Mouse (Mus musculus) MEL (cell line): ENCODE measurements at regions not wholly inside any gene's neighbourhood (a gene's known extent, or its start where the extent isn't known, plus 50 kb on each side); places are given as distances from the start of the nearest gene placed in this dataset.

ENCODE experiments used
- DNase-seq: peaks from one replicate; pipeline ENCODE4 v3.0.0; 2011; ENCODE audit warnings: low read depth, low spot score
- H3K27ac ChIP-seq: 2 replicates; pipeline ENCODE4 v1.5.1; 2012; ENCODE audit warnings: low read depth, mild to moderate bottlenecking, control low read depth, low read length, moderate library complexity; ENCODE audit not compliant: control insufficient read depth
- H3K27me3 ChIP-seq, 2 experiments: fragments of 150-350 bp in 1 of 2; sonication (generic) in 1 of 2; 2 replicates each; pipeline ENCODE4 v1.6.1; 2012; ENCODE audit warnings: low read length in 2 of 2, mild to moderate bottlenecking in 2 of 2, improper control_type of control experiment in 1 of 2, moderate library complexity in 1 of 2; ENCODE audit not compliant: insufficient read depth in 2 of 2, control insufficient read depth in 1 of 2
- H3K36me3 ChIP-seq, 2 experiments: 2 replicates each; pipeline ENCODE4 v1.6.1; 2012 to 2014; ENCODE audit warnings: low read length in 2 of 2, improper control_type of control experiment in 1 of 2, inconsistent platforms in 1 of 2, mild to moderate bottlenecking in 1 of 2; ENCODE audit not compliant: insufficient read depth in 2 of 2, control insufficient read depth in 1 of 2
- H3K4me1 ChIP-seq, 2 experiments: fragments of 150-350 bp in 1 of 2; sonication (generic) in 1 of 2; 2 replicates each; pipeline ENCODE4 v1.6.1; 2012; ENCODE audit warnings: low read length in 2 of 2, improper control_type of control experiment in 1 of 2, mild to moderate bottlenecking in 1 of 2; ENCODE audit not compliant: insufficient read depth in 2 of 2, control insufficient read depth in 1 of 2
- H3K4me3 ChIP-seq, 2 experiments: fragments of 150-350 bp in 1 of 2; sonication (generic) in 1 of 2; 2 replicates each; pipeline ENCODE4 v1.5.1; 2012; ENCODE audit warnings: low read depth in 2 of 2, low read length in 2 of 2, mild to moderate bottlenecking in 2 of 2, moderate library complexity in 2 of 2, control low read depth in 1 of 2, improper control_type of control experiment in 1 of 2; ENCODE audit not compliant: control insufficient read depth in 1 of 2, insufficient read depth in 1 of 2
- H3K79me2 ChIP-seq: 2 replicates; pipeline ENCODE4 v1.6.1; 2012; ENCODE audit warnings: mild to moderate bottlenecking, low read length, moderate library complexity; ENCODE audit not compliant: control insufficient read depth, poor library complexity, insufficient read depth
- H3K9ac ChIP-seq: 2 replicates; pipeline ENCODE4 v1.6.1; 2012; ENCODE audit warnings: low read depth, mild to moderate bottlenecking, control low read depth, low read length, moderate library complexity; ENCODE audit not compliant: control insufficient read depth, poor library complexity, severe bottlenecking
- H3K9me3 ChIP-seq: fragments of 150-350 bp; sonication (generic); replicated peaks from 2 replicates; pipeline ENCODE4 v1.6.1; 2012; ENCODE audit warnings: mild to moderate bottlenecking, low read length, improper control_type of control experiment, moderate library complexity; ENCODE audit not compliant: insufficient read depth
- BHLHE40 ChIP-seq: IDR thresholded peaks from 2 replicates; pipeline ENCODE4 v1.6.1; 2012; ENCODE audit warnings: low read depth, mild to moderate bottlenecking, inconsistent platforms, low read length, improper control_type of control experiment, borderline replicate concordance
- CHD1 ChIP-seq: IDR thresholded peaks from 2 replicates; pipeline ENCODE4 v1.6.1; 2012; ENCODE audit warnings: low read depth, mild to moderate bottlenecking, inconsistent platforms, low read length, improper control_type of control experiment
- E2F4 ChIP-seq: IDR thresholded peaks from 2 replicates; pipeline ENCODE4 v1.6.1; 2011; ENCODE audit warnings: low read depth, low read length, improper control_type of control experiment, borderline replicate concordance
- ELF1 ChIP-seq: IDR thresholded peaks from 2 replicates; pipeline ENCODE4 v1.6.1; 2014; ENCODE audit warnings: low read depth, mild to moderate bottlenecking, inconsistent platforms, low read length, improper control_type of control experiment, moderate library complexity
- GABPA ChIP-seq: IDR thresholded peaks from 2 replicates; pipeline ENCODE4 v1.6.1; 2012; ENCODE audit warnings: low read depth, mild to moderate bottlenecking, inconsistent platforms, low read length, improper control_type of control experiment, moderate library complexity
- GATA1 ChIP-seq: IDR thresholded peaks from 2 replicates; pipeline ENCODE4 v1.6.1; 2011; ENCODE audit warnings: low read depth, low read length, improper control_type of control experiment
- JUND ChIP-seq: IDR thresholded peaks from 2 replicates; pipeline ENCODE4 v1.6.1; 2011; ENCODE audit warnings: low read depth, mild to moderate bottlenecking, improper control_type of control experiment, low read length
- KAT2A ChIP-seq: conservative IDR thresholded peaks from 2 replicates; pipeline ENCODE4 v1.6.1; 2012; ENCODE audit warnings: low read depth, low read length, improper control_type of control experiment, inconsistent platforms
- MAFK ChIP-seq: IDR thresholded peaks from 2 replicates; pipeline ENCODE4 v1.6.1; 2011; ENCODE audit warnings: low read depth, mild to moderate bottlenecking, low read length, improper control_type of control experiment, borderline replicate concordance
- MEF2A ChIP-seq: IDR thresholded peaks from 2 replicates; pipeline ENCODE4 v1.6.1; 2014; ENCODE audit warnings: low read depth, mild to moderate bottlenecking, inconsistent platforms, low read length, improper control_type of control experiment; ENCODE audit not compliant: poor library complexity, insufficient replicate concordance, severe bottlenecking; ENCODE audit errors: extremely low read depth
- MXI1 ChIP-seq: IDR thresholded peaks from 2 replicates; pipeline ENCODE4 v1.6.1; 2011; ENCODE audit warnings: mild to moderate bottlenecking, low read depth, low read length, improper control_type of control experiment
- MYB ChIP-seq: IDR thresholded peaks from 2 replicates; pipeline ENCODE4 v1.6.1; 2011; ENCODE audit warnings: mild to moderate bottlenecking, low read depth, low read length, improper control_type of control experiment
- MYC ChIP-seq: IDR thresholded peaks from 2 replicates; pipeline ENCODE4 v1.6.1; 2011; ENCODE audit warnings: low read depth, mild to moderate bottlenecking, low read length, improper control_type of control experiment, moderate library complexity
- NRF1 ChIP-seq: IDR thresholded peaks from 2 replicates; pipeline ENCODE4 v1.6.1; 2014; ENCODE audit warnings: low read depth, mild to moderate bottlenecking, inconsistent platforms, low read length, improper control_type of control experiment, moderate library complexity; ENCODE audit not compliant: poor library complexity, insufficient read depth, severe bottlenecking
- RAD21 ChIP-seq: IDR thresholded peaks from 2 replicates; pipeline ENCODE4 v1.6.1; 2011; ENCODE audit warnings: mild to moderate bottlenecking, low read depth, low read length, improper control_type of control experiment
- SIN3A ChIP-seq: IDR thresholded peaks from 2 replicates; pipeline ENCODE4 v1.6.1; 2012; ENCODE audit warnings: low read length, improper control_type of control experiment, inconsistent platforms
- TAL1 ChIP-seq: IDR thresholded peaks from 2 replicates; pipeline ENCODE4 v1.6.1; 2012; ENCODE audit warnings: mild to moderate bottlenecking, inconsistent platforms, low read length, moderate library complexity, mixed read lengths
- USF2 ChIP-seq, 2 experiments: IDR thresholded peaks; 2 replicates each; pipeline ENCODE4 v1.6.1; 2011 to 2012; ENCODE audit warnings: improper control_type of control experiment in 2 of 2, low read length in 2 of 2, borderline replicate concordance in 1 of 2, inconsistent platforms in 1 of 2, low read depth in 1 of 2, mild to moderate bottlenecking in 1 of 2; ENCODE audit not compliant: insufficient read depth in 1 of 2
- ZC3H11A ChIP-seq: IDR thresholded peaks from 2 replicates; pipeline ENCODE4 v1.6.1; 2012; ENCODE audit warnings: low read depth, mild to moderate bottlenecking, inconsistent platforms, low read length, improper control_type of control experiment
- ZMIZ1 ChIP-seq: IDR thresholded peaks from 2 replicates; pipeline ENCODE4 v1.6.1; 2012; ENCODE audit warnings: low read depth, mild to moderate bottlenecking, inconsistent platforms, low read length, improper control_type of control experiment, moderate library complexity
- ZNF384 ChIP-seq: IDR thresholded peaks from 2 replicates; pipeline ENCODE4 v1.6.1; 2012; ENCODE audit warnings: low read depth, mild to moderate bottlenecking, inconsistent platforms, low read length, improper control_type of control experiment

DNA sequence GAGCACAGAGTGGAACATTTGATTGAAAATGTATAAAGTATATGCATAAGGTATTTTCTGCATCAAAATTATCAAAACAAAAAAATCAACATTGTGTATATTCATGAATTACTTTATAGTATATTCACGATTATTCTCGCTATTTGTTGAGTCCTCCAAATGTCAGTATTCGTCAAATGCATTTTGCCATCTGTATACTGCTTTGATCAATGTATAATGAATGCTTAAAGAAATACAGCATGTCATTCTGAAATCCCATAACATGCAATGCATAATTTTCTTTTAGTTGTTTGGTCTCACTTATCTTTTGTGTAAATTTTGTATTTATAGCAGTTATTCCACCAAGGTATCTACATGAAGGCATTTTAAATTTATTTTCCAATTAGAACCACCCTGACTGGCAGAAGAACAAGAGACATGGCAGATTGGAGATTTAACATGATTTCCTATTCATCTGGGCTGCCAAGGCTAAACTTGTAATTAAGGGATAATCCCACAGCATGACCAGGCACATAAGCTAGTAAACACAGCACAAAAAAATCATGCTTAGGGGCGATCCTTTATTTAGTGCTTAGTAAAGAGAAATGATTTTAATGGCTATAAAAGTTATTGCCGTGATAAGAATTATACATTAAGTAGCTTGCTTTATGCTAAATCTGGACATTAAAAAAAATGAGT, 739.3 kb downstream of the Tpm3-rs7 start:
- DNase-seq = no peak
- Histone ChIP-seq H3K9ac (no peak overlapping the region), H3K4me1 (no peaks in the 10 kb centered on the region), H3K9me3 (no peaks in the 10 kb centered on the region), H3K36me3 (no peaks in the 10 kb centered on the region), H3K79me2 (no peaks in the 10 kb centered on the region), H3K27ac (no peak overlapping the region), H3K4me3 (no peak overlapping the region), H3K27me3 (no peaks in the 10 kb centered on the region)
- no peak for TF ChIP-seq SIN3A
- no peak for TF ChIP-seq MYC
- TF ChIP-seq MYB = no peak
- TF ChIP-seq GATA1 = no peak
- no peak for TF ChIP-seq RAD21
- no peak for TF ChIP-seq CHD1
- no peak for TF ChIP-seq TAL1
- TF ChIP-seq MEF2A = no peak
- TF ChIP-seq BHLHE40 = no peak
- TF ChIP-seq KAT2A = no peak
- no peak for TF ChIP-seq USF2 (IDR thresholded peaks at IDR 0.05; ENCODE audit: borderline replicate concordance in 1 of 2, insufficient read depth in 1 of 2, low read depth in 1 of 2, low read length in 2 of 2)
- TF ChIP-seq ELF1 = no peak
- TF ChIP-seq ZMIZ1 = no peak
- TF ChIP-seq E2F4 = no peak
- TF ChIP-seq NRF1 = no peak
- TF ChIP-seq MAFK = no peak
- TF ChIP-seq JUND = no peak

DNA sequence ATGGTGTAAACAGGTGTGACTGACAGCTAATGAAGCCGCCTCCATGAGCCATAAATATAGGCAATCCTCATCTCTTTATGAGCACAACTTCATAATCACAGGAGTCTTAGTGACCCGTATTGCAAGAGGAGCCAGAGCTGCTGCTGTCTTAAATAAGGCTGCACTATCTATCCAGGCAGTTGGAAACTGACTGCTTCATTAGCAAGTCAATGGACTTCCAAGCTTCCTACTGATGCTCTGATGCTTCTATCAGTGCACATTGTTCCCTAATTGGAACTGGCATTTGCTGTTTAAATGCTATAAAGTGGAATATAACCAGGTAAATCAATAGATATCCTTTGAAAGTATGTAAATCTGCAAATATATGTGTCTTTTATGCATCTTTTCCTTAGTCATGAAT, 746.9 kb downstream of the Tpm3-rs7 start:
- TF ChIP-seq MXI1 = no peak
- TF ChIP-seq CHD1 = no peak
- TF ChIP-seq ELF1 = no peak
- no peak for TF ChIP-seq GABPA
- TF ChIP-seq ZNF384 = no peak
- no peak for TF ChIP-seq ZC3H11A
- TF ChIP-seq NRF1 = no peak
- no peak for TF ChIP-seq GATA1
- Histone ChIP-seq H3K36me3 (no peaks in the 10 kb centered on the region), H3K27ac (no peak overlapping the region), H3K9me3 (no peaks in the 10 kb centered on the region), H3K27me3 (no peaks in the 10 kb centered on the region), H3K79me2 (no peaks in the 10 kb centered on the region), H3K9ac (no peak overlapping the region), H3K4me1 (no peaks in the 10 kb centered on the region), H3K4me3 (no peak overlapping the region)
- no peak for DNase-seq
